Mouse (Mus musculus) liver, embryonic 14.5 days (tissue): ENCODE results near the gene Wnt5a. TPM values are rescaled to one million over a fixed set of nuclear protein-coding genes. Genes with fewer than 3 reads are reported as not detected.
A peak's percentile ranks its signal among the peaks of the same experiment; 100 is the strongest.

Experiments used
- ATAC-seq: fragments of 200-750 bp; cut with Nextera tagmentation; 2 replicates; pipeline ENCODE4 v1.8.0; 2017; ENCODE audit warnings: moderate number of reproducible peaks, mild to moderate bottlenecking, moderate library complexity; ENCODE audit not compliant: insufficient read depth
- DNase-seq, 3 experiments: peaks; one replicate each; pipeline ENCODE4 v3.0.0-alpha.2; 2012 to 2013; ENCODE audit warnings: low read depth in 3 of 3, low spot score in 3 of 3
- H3K27ac ChIP-seq: fragments of 300-500 bp; sonication (generic); 2 replicates; pipeline ENCODE4 v1.5.1; 2014; ENCODE audit warnings: moderate library complexity, mild to moderate bottlenecking, control low read depth, inconsistent platforms
- H3K27me3 ChIP-seq: fragments of 300-500 bp; sonication (generic); 2 replicates; pipeline ENCODE4 v1.6.1; 2014; ENCODE audit warnings: mild to moderate bottlenecking, low read length, moderate library complexity; ENCODE audit not compliant: control insufficient read depth, insufficient read depth
- H3K36me3 ChIP-seq: fragments of 300-500 bp; sonication (generic); replicated peaks from 2 replicates; pipeline ENCODE4 v1.6.1; 2014; ENCODE audit warnings: low read depth; ENCODE audit not compliant: control insufficient read depth, insufficient read depth
- H3K4me1 ChIP-seq, 2 experiments: fragments of 200-500 bp in 1 of 2; fragments of 300-500 bp in 1 of 2; sonication (generic) in 1 of 2; replicated peaks; 2 replicates each; pipeline ENCODE4 v1.6.1; 2012 to 2014; ENCODE audit warnings: antibody characterized with exemption in 1 of 2, inconsistent platforms in 1 of 2, low read length in 1 of 2; ENCODE audit not compliant: control insufficient read depth in 2 of 2, insufficient read depth in 2 of 2
- H3K4me2 ChIP-seq: fragments of 300-500 bp; sonication (generic); 2 replicates; pipeline ENCODE4 v1.6.1; 2014; ENCODE audit warnings: low read depth, mild to moderate bottlenecking, control low read depth, moderate library complexity
- H3K4me3 ChIP-seq, 2 experiments: fragments of 200-500 bp in 1 of 2; fragments of 300-500 bp in 1 of 2; sonication (generic) in 1 of 2; 2 replicates each; pipeline ENCODE4 v1.5.1; 2012 to 2014; ENCODE audit warnings: low read depth in 2 of 2, low read length in 2 of 2, mild to moderate bottlenecking in 2 of 2, control low read depth in 1 of 2, inconsistent platforms in 1 of 2, moderate library complexity in 1 of 2; ENCODE audit not compliant: insufficient read depth in 1 of 2
- H3K9ac ChIP-seq: fragments of 300-500 bp; sonication (generic); replicated peaks from 2 replicates; pipeline ENCODE4 v1.6.1; 2014; ENCODE audit warnings: mild to moderate bottlenecking, control low read depth, moderate library complexity
- H3K9me3 ChIP-seq: fragments of 300-500 bp; sonication (generic); 2 replicates; pipeline ENCODE4 v1.6.1; 2016; ENCODE audit warnings: low read length, mixed read lengths; ENCODE audit not compliant: control insufficient read depth
- CTCF ChIP-seq: IDR thresholded peaks from 2 replicates; pipeline ENCODE4 v1.5.1; 2016; ENCODE audit warnings: antibody characterized with exemption, low read depth, control low read depth
- EP300 ChIP-seq: IDR thresholded peaks from 2 replicates; pipeline ENCODE4 v1.6.1; 2016; ENCODE audit warnings: antibody characterized with exemption, low read depth
- WGBS: fragments of 180-500 bp; shearing (Covaris S2); extraction: QIAGEN DNeasy Blood & Tissue Kit; methylation state at CpG from one replicate; pipeline ENCODE4 v1.1.7; 2014; ENCODE audit not compliant: insufficient replicate concordance; 5-methylcytosine and 5-hydroxymethylcytosine counted together
- polyA plus RNA-seq, 2 experiments: library from polyadenylated mRNA; depleted of rRNA in 1 of 2; stranded (reverse) in 1 of 2; unstranded in 1 of 2; fragments of >200 nt; fragmentation: Nextera tagmentation in 1 of 2; extraction: Ambion mirVana in 1 of 2; gene quantifications; 2 replicates each; pipeline versions ENCODE4 v1.2.1 to v1.2.3; 2012 to 2014

The Wnt5a gene
- polyA plus RNA-seq, 2 experiments: 0.10 to 0.25 TPM

GRCm38 (mm10) chr14:28509441-28510340 lies 5.1 kb downstream of the Wnt5a start:
- ATAC-seq (no peak), DNase-seq (no peak)
- Histone ChIP-seq H3K4me1 (no peaks in the 10 kb centered on the region), H3K27me3 (peaks cover 75% of the 10 kb centered on the region), H3K4me2 (no peak overlapping the region), H3K27ac (no peak overlapping the region), H3K9ac (no peak overlapping the region), H3K36me3 (no peaks in the 10 kb centered on the region), H3K4me3 (no peak overlapping the region), H3K9me3 (no peaks in the 10 kb centered on the region)
- WGBS: under 1% methylated on average over 47 of the region's 47 CpGs
- TF ChIP-seq CTCF: no peak
- TF ChIP-seq EP300: no peak

DNA sequence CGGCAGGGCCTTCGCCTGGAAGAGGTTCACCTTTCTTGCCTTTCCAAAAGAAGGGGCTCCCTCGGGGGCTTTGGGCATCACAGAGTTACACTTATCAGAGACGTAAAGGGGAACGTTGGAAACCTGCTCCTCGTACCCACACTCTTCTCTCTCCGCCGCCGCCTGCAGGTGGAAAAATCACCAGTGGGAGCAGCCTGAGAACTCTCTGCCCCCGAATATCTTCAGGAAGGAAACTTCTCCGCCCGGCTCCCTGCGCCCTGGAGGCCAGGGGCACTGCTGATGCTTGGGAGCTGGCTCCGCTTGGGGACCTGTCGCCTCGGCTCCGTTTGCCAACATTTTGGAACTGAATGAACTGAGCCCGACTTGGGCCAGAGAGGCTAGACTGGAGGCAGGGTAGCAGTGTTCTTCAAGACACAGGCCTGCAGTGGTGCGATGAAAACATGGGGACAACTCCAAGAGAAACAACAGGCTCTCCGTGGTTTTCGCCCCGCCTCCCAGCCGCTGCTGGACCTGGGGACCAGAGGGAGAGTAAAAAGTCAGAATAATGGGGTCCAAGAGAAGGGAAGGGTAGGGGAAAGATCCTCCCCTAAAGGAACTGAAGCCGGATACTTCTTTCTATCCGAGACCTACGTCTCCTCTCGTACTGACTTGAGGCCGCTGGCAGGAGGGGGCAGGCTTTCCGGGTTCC lies 5.9 kb downstream of the Wnt5a start:
- no peak for DNase-seq
- Histone ChIP-seq H3K9me3 (no peaks in the 10 kb centered on the region), H3K36me3 (no peaks in the 10 kb centered on the region), H3K27ac (no peak overlapping the region), H3K4me3 (no peak overlapping the region), H3K4me1 (no peaks in the 10 kb centered on the region), H3K9ac (no peak overlapping the region), H3K4me2 (0 out of 2 replicates have a peak overlapping the region, but pooled peaks have one; percentile 11), H3K27me3 (peaks cover 67% of the 10 kb centered on the region)
- WGBS: 3% methylated on average over 29 of the region's 29 CpGs
- no peak for TF ChIP-seq CTCF
- no peak for TF ChIP-seq EP300
- no peak for ATAC-seq

- H3K4me1 ChIP-seq: no peaks in the 10 kb centered on the region
- under 1% methylated on average over 41 of the region's 41 CpGs for WGBS
- peaks cover 60% of the 10 kb centered on the region for H3K27me3 ChIP-seq
- H3K9ac ChIP-seq: no peak overlapping the region
- no peak for TF ChIP-seq EP300
- TF ChIP-seq CTCF: no peak
- ATAC-seq (no peak), DNase-seq (no peak)
- H3K4me3 ChIP-seq: no peak overlapping the region
- H3K4me2 ChIP-seq: 0 out of 2 replicates have a peak overlapping the region, but pooled peaks have one; percentile 11
- H3K27ac ChIP-seq: no peak overlapping the region
- no peaks in the 10 kb centered on the region for H3K36me3 ChIP-seq
- no peaks in the 10 kb centered on the region for H3K9me3 ChIP-seq
These were observed 6.6 kb downstream of the Wnt5a start for GRCm38 (mm10) chr14:28511029-28511651.

DNA sequence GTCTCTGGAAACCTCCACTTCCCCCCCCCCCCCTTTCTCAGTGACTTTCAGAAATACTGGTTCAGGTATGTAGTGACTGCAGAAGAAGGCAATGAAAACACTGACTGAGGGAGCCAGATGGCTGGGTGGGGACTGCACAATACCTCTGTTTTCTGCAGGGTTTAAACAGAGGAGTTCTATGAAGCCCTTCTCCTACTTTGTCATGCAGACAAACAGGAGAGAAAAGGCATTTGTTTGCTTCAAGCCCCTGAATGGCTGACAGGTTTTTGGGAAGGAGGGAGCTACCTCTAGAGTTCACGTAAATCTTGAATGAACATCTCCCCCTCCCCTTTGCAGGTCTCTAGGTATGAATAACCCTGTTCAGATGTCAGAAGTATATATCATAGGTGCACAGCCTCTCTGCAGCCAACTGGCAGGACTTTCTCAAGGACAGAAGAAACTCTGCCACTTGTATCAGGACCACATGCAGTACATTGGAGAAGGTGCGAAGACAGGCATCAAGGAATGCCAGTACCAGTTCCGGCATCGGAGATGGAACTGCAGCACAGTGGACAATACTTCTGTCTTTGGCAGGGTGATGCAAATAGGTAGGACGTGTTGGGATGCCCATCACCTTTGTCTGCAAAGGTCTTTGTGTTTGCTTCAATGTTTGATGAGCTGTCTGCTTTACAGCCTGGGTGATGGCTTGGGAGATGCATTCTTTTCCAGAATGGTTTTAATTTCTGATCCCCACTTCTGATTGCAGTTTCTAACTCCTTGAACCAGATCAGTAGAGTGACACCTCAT lies 8.4 kb downstream of the Wnt5a start:
- Histone ChIP-seq H3K9me3 (no peaks in the 10 kb centered on the region), H3K4me1 (no peaks in the 10 kb centered on the region), H3K36me3 (no peaks in the 10 kb centered on the region), H3K27ac (no peak overlapping the region), H3K9ac (no peak overlapping the region), H3K4me2 (no peak overlapping the region), H3K27me3 (peaks cover 42% of the 10 kb centered on the region), H3K4me3 (no peak overlapping the region)
- WGBS: 67% methylated on average over 5 of the region's 5 CpGs
- ATAC-seq: no peak
- TF ChIP-seq CTCF: no peak
- TF ChIP-seq EP300: no peak
- no peak for DNase-seq
